ENCODE assay signal across 7 mouse cellular contexts in the genomic region with DNA sequence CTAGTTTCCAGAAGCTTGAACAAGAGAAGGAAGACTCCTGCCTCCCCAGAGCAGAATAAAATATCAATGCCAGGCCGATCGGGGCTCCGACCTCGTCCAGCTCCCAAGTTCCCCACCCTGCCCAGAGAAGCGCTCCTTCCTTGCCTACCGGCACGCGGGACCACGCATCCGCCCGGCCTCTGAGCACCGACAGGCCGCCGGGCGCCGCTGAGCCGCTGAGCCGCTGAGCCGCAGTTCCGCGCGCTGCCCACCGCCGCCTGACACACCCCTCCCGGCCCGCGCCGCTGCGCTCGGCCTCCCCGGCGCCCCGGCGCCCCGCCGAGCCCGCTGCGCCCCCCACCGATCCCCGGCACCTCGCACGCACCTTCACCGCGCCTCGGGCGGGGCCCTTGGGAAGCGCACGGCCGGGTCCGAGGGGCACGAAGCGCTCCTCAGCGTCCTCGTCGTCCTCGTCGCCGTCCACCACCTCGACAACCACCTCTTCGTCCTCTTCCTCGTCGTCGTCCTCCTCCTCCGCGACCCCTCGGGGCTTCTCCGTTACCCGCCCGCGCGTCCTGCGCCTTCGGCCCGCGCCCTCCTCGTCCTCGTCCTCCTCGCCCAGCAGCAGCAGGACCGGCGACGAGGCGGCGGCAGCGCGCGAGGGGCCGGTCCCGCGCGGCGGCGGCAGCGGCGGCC. TPM values are rescaled to one million over a fixed set of nuclear protein-coding genes. Genes with fewer than 3 reads are reported as not detected.
DNase-seq lines count a peak whose midpoint lies in the region; ATAC-seq lines count a peak whose summit lies in the region.

No protein-coding gene starts in this region.

- H3K36me3 ChIP-seq in intestine, embryonic 14.5 days (ENCODE audit: control insufficient read depth, insufficient read depth, low read length): no peaks in the 10 kb centered on the region
- H3K36me3 ChIP-seq in limb, embryonic 15.5 days: no peaks in the 10 kb centered on the region
- no peaks in the 10 kb centered on the region for H3K36me3 ChIP-seq in midbrain, embryonic 13.5 days

- intact Hi-C loops in gastrocnemius, postnatal 14 days (cut with DNase I; ENCODE audit: low total_unique reads): loop anchor here (10.0 kb wide), 1 partner anchor 96 kb away; no protein-coding TSS in a partner anchor

- H3K9me3 ChIP-seq in intestine, embryonic 14.5 days (ENCODE audit: control insufficient read depth, low read length): no peaks in the 10 kb centered on the region
- no peaks in the 10 kb centered on the region for H3K9me3 ChIP-seq in limb, embryonic 15.5 days
- H3K9me3 ChIP-seq in midbrain, embryonic 13.5 days: no peaks in the 10 kb centered on the region

- H3K4me1 ChIP-seq in intestine, embryonic 14.5 days (replicated peaks; ENCODE audit: control insufficient read depth, insufficient read depth, low read length): peaks cover 19% of the 10 kb centered on the region; the same call in 1 of the 2 replicates
- H3K4me1 ChIP-seq in limb, embryonic 15.5 days: peaks cover 44% of the 10 kb centered on the region
- H3K4me1 ChIP-seq in midbrain, embryonic 13.5 days (replicated peaks): peaks cover 37% of the 10 kb centered on the region

- no peaks in the 10 kb centered on the region for H3K27me3 ChIP-seq in intestine, embryonic 14.5 days (replicated peaks; ENCODE audit: control insufficient read depth, insufficient read depth, low read length)
- no peaks in the 10 kb centered on the region for H3K27me3 ChIP-seq in limb, embryonic 15.5 days
- peaks cover 3% of the 10 kb centered on the region; the same call in 1 of the 2 replicates for H3K27me3 ChIP-seq in midbrain, embryonic 13.5 days

- H3K27ac ChIP-seq in intestine, embryonic 14.5 days (ENCODE audit: low read depth): peak overlapping the region; percentile 90
- peak overlapping the region; percentile 94 for H3K27ac ChIP-seq in limb, embryonic 15.5 days
- peak overlapping the region; percentile 98 for H3K27ac ChIP-seq in midbrain, embryonic 13.5 days

- ATAC-seq in intestine, embryonic 14.5 days (replicated peaks; ENCODE audit: low FRiP score, low TSS enrichment, low read depth): peak; percentile 30
- ATAC-seq in limb, embryonic 15.5 days (ENCODE audit: insufficient number of reproducible peaks, low FRiP score, low TSS enrichment, low read depth): no peak
- peak; percentile 49 for ATAC-seq in midbrain, embryonic 13.5 days

- peak overlapping the region; percentile 89 for H3K4me2 ChIP-seq in intestine, embryonic 14.5 days (ENCODE audit: low read length)
- H3K4me2 ChIP-seq in limb, embryonic 15.5 days: peak overlapping the region; percentile 76
- H3K4me2 ChIP-seq in midbrain, embryonic 13.5 days (replicated peaks): peak overlapping the region; percentile 76

- peak overlapping the region; percentile 84 for H3K9ac ChIP-seq in intestine, embryonic 14.5 days (ENCODE audit: low read length)
- H3K9ac ChIP-seq in limb, embryonic 15.5 days: peak overlapping the region; percentile 92
- H3K9ac ChIP-seq in midbrain, embryonic 13.5 days (replicated peaks): peak overlapping the region; percentile 95

- peak overlapping the region; percentile 86 for H3K4me3 ChIP-seq in intestine, embryonic 14.5 days (ENCODE audit: low read depth, low read length)
- peak overlapping the region; percentile 82 for H3K4me3 ChIP-seq in limb, embryonic 15.5 days
- H3K4me3 ChIP-seq in midbrain, embryonic 13.5 days (replicated peaks): peak overlapping the region; percentile 64

- DNase-seq in adrenal gland, adult 2 months: peak; percentile 68
- peak; percentile 67 to 76 for DNase-seq in cerebellum, postnatal 10 days
- DNase-seq in gastrocnemius, postnatal 14 days: peak; percentile 40
- peak; percentile 87 for DNase-seq in intestine, embryonic 14.5 days (ENCODE audit: low spot score)
- peak; percentile 4 to 12 for DNase-seq in spleen, postnatal 14 days (ENCODE audit: low spot score in 2 of 2)

- under 1% methylated on average over 83 of the region's 94 CpGs for WGBS in intestine, embryonic 14.5 days
- under 1% methylated on average over 72 of the region's 94 CpGs for WGBS in limb, embryonic 15.5 days
- 0% methylated on average over 86 of the region's 94 CpGs for WGBS in midbrain, embryonic 13.5 days

RNA-seq across cellular contexts. Expression of gene Zfp704, which starts 0.8 kb away (rescaled TPM):
- total RNA-seq in adrenal gland, adult 2 months (2021): 10 to 100 TPM in 1 of 2 experiments, 1 to 10 TPM in 1; 9.7 to 12.5 TPM
- polyA plus RNA-seq in adrenal gland, adult 2 months (2012; rRNA removed): 2.4 and 3.3 TPM in 2 replicates
- total RNA-seq in gastrocnemius, postnatal 14 days (2021): 1 to 10 TPM; 6.9 to 9.5 TPM
- polyA plus RNA-seq in intestine, embryonic 14.5 days (2014; fragmentation: Nextera tagmentation; extraction: Ambion mirVana): 9.5 and 12.0 TPM in 2 replicates
- polyA plus RNA-seq in limb, embryonic 15.5 days (2015; fragmentation: Nextera tagmentation; extraction: Ambion mirVana): 8.6 and 9.4 TPM in 2 replicates
- polyA plus RNA-seq in midbrain, embryonic 13.5 days (2015; fragmentation: Nextera tagmentation; extraction: Ambion mirVana): 7.8 and 8.3 TPM in 2 replicates

Comparison
In these comparisons a context has a peak if more than half of its experiments do, and no peak if none do; other contexts are left out.
1. DNase-seq: peak in every context shown above with its lines; median percentile 87 in intestine, embryonic 14.5 days; 72 in cerebellum, postnatal 10 days; 68 in adrenal gland, adult 2 months; 40 in gastrocnemius, postnatal 14 days; 8 in spleen, postnatal 14 days.